Mouse (Mus musculus): ENCODE results near the gene Gtf2i.

Gtf2i gene

GRCm38 (mm10) chr5:134323311-134323710 is 8.8 kb upstream of the Gtf2i start:
- no peak for DNase-seq (ENCODE audit: low read depth, low spot score)

- DNase-seq (ENCODE audit: low read depth, low spot score): no peak
Observed at GRCm38 (mm10) chr5:134322355-134322754, 7.8 kb upstream of the Gtf2i start.

GRCm38 (mm10) chr5:134321699-134322098 is 7.1 kb upstream of the Gtf2i start:
- DNase-seq (ENCODE audit: low read depth, low spot score): no peak

- no peak for DNase-seq (ENCODE audit: low read depth, low spot score)
Observed at GRCm38 (mm10) chr5:134318903-134319302, 4.3 kb upstream of the Gtf2i start.

GRCm38 (mm10) chr5:134316721-134317120 is 2.2 kb upstream of the Gtf2i start:
- no peak for DNase-seq (ENCODE audit: low read depth, low spot score)

GRCm38 (mm10) chr5:134315623-134316350 is 1.2 kb upstream of the Gtf2i start:
- no peak for DNase-seq (ENCODE audit: low read depth, low spot score)

GRCm38 (mm10) chr5:134314068-134314674 is 389 bp downstream of the Gtf2i start:
- peak; percentile 59 for DNase-seq (ENCODE audit: low read depth, low spot score)

- DNase-seq (ENCODE audit: low read depth, low spot score): peak; percentile 93
Observed at GRCm38 (mm10) chr5:134313451-134314067, 1.0 kb downstream of the Gtf2i start.

- no peak for DNase-seq (ENCODE audit: low read depth, low spot score)
Observed at GRCm38 (mm10) chr5:134312691-134313450, 1.7 kb downstream of the Gtf2i start.

- no peak for DNase-seq (ENCODE audit: low read depth, low spot score)
Observed at GRCm38 (mm10) chr5:134311894-134312411, 2.6 kb downstream of the Gtf2i start.

GRCm38 (mm10) chr5:134310201-134310600 is 4.4 kb downstream of the Gtf2i start:
- DNase-seq (ENCODE audit: low read depth, low spot score): no peak

- DNase-seq (ENCODE audit: low read depth, low spot score): no peak
Observed at GRCm38 (mm10) chr5:134309345-134309744, 5.2 kb downstream of the Gtf2i start.

- no peak for DNase-seq (ENCODE audit: low read depth, low spot score)
Observed at GRCm38 (mm10) chr5:134304639-134305038, 9.9 kb downstream of the Gtf2i start.

GRCm38 (mm10) chr5:134295277-134296050 is 19.1 kb downstream of the Gtf2i start:
- no peak for DNase-seq (ENCODE audit: low read depth, low spot score)

- no peak for DNase-seq (ENCODE audit: low read depth, low spot score)
Observed at GRCm38 (mm10) chr5:134294606-134295005, 20.0 kb downstream of the Gtf2i start.

GRCm38 (mm10) chr5:134291096-134291495 is 23.5 kb downstream of the Gtf2i start:
- DNase-seq (ENCODE audit: low read depth, low spot score): no peak

GRCm38 (mm10) chr5:134289935-134290560 is 24.5 kb downstream of the Gtf2i start:
- DNase-seq (ENCODE audit: low read depth, low spot score): no peak

GRCm38 (mm10) chr5:134288071-134288470 is 26.5 kb downstream of the Gtf2i start:
- no peak for DNase-seq (ENCODE audit: low read depth, low spot score)

GRCm38 (mm10) chr5:134284921-134285320 is 29.6 kb downstream of the Gtf2i start:
- DNase-seq (ENCODE audit: low read depth, low spot score): no peak

- DNase-seq (ENCODE audit: low read depth, low spot score): no peak
Observed at GRCm38 (mm10) chr5:134282603-134283002, 32.0 kb downstream of the Gtf2i start.

GRCm38 (mm10) chr5:134282076-134282475 is 32.5 kb downstream of the Gtf2i start:
- no peak for DNase-seq (ENCODE audit: low read depth, low spot score)
